Mouse (Mus musculus) urinary bladder, postnatal 36 days (tissue): ENCODE measurements around the gene Fetub.

Source experiments
- DNase-seq, 2 experiments: peaks; one replicate each; pipeline ENCODE4 v3.0.0; 2022; ENCODE audit warnings: low spot score in 2 of 2, mixed read lengths in 1 of 2

The Fetub gene

GRCm38 (mm10) chr16:22963293-22963692 lies 45.2 kb downstream of the Fetub start:
- DNase-seq: no peak

GRCm38 (mm10) chr16:22967383-22968030 lies 49.4 kb downstream of the Fetub start:
- no peak for DNase-seq
